Mouse (Mus musculus) midbrain, embryonic 13.5 days (tissue): ENCODE measurements at regions not wholly inside any gene's neighbourhood (a gene's known extent, or its start where the extent isn't known, plus 50 kb on each side); places are given as distances from the start of the nearest gene placed in this dataset.
A peak's percentile ranks its signal among the peaks of the same experiment; 100 is the strongest.

Experiments
- ATAC-seq: fragments of 200-750 bp; cut with Nextera tagmentation; 2 replicates; pipeline ENCODE4 v1.8.0; 2017; ENCODE audit warnings: mild to moderate bottlenecking, moderate TSS enrichment, moderate library complexity
- H3K27ac ChIP-seq: fragments of 300-500 bp; sonication (generic); 2 replicates; pipeline ENCODE4 v1.5.1; 2015; ENCODE audit warnings: inconsistent platforms, mild to moderate bottlenecking, moderate library complexity
- H3K27me3 ChIP-seq: fragments of 300-500 bp; sonication (generic); 2 replicates; pipeline ENCODE4 v1.6.1; 2015; ENCODE audit warnings: mild to moderate bottlenecking, inconsistent platforms
- H3K36me3 ChIP-seq: fragments of 300-500 bp; sonication (generic); 2 replicates; pipeline ENCODE4 v1.6.1; 2015; ENCODE audit warnings: mild to moderate bottlenecking, inconsistent platforms
- H3K4me1 ChIP-seq: fragments of 300-500 bp; sonication (generic); replicated peaks from 2 replicates; pipeline ENCODE4 v1.6.1; 2015; ENCODE audit warnings: inconsistent platforms
- H3K4me2 ChIP-seq: fragments of 300-500 bp; sonication (generic); replicated peaks from 2 replicates; pipeline ENCODE4 v1.6.1; 2015; ENCODE audit warnings: moderate library complexity, mild to moderate bottlenecking, inconsistent platforms
- H3K4me3 ChIP-seq: fragments of 300-500 bp; sonication (generic); replicated peaks from 2 replicates; pipeline ENCODE4 v1.5.1; 2015; ENCODE audit warnings: mild to moderate bottlenecking, inconsistent platforms
- H3K9ac ChIP-seq: fragments of 300-500 bp; sonication (generic); replicated peaks from 2 replicates; pipeline ENCODE4 v1.6.1; 2015; ENCODE audit warnings: mild to moderate bottlenecking, inconsistent platforms
- H3K9me3 ChIP-seq: fragments of 300-500 bp; sonication (generic); 2 replicates; pipeline ENCODE4 v1.6.1; 2016; ENCODE audit warnings: mild to moderate bottlenecking, inconsistent platforms
- WGBS: fragments of 180-500 bp; shearing (Covaris S2); methylation state at CpG from one replicate; pipeline ENCODE4 v1.1.7; 2015; 5-methylcytosine and 5-hydroxymethylcytosine counted together

DNA sequence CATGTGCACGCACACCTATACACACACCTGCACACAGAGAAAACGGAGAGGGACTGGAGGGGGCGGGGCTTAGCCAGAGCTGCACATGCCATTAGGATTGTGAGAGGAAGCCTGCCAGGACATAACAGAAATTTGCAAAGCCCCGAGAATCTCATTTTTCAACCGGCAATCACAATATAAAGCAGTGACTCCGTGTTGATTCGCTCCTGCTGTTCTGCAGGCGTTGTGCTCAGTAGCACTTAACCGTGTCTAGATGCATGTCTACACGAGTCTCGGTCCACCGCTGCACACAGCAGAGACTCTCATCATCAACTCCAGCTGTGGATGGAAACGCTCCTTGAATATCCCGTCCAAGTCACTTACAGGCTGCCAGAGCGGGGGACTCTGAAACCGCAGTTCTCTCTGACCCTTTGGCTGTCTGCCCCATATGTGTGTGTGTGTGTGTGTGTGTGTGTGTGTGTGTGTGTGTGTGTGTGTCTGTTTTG, 260.1 kb upstream of the Sulf2 start:
- no peak overlapping the region for H3K9ac ChIP-seq
- no peak overlapping the region for H3K4me2 ChIP-seq
- no peak for ATAC-seq
- WGBS: 78% methylated on average over 16 of the region's 16 CpGs
- H3K9me3 ChIP-seq: no peaks in the 10 kb centered on the region
- H3K4me1 ChIP-seq: peaks cover 43% of the 10 kb centered on the region
- H3K36me3 ChIP-seq: no peaks in the 10 kb centered on the region
- no peak overlapping the region for H3K4me3 ChIP-seq
- H3K27me3 ChIP-seq: peaks cover 11% of the 10 kb centered on the region; the same call in 1 of the 2 replicates
- no peak overlapping the region for H3K27ac ChIP-seq

- Histone ChIP-seq H3K9ac (no peak overlapping the region), H3K27ac (no peak overlapping the region), H3K4me2 (no peak overlapping the region), H3K27me3 (peaks cover 16% of the 10 kb centered on the region; the same call in 1 of the 2 replicates), H3K9me3 (no peaks in the 10 kb centered on the region), H3K4me1 (peaks cover 37% of the 10 kb centered on the region), H3K4me3 (no peak overlapping the region), H3K36me3 (no peaks in the 10 kb centered on the region)
- WGBS: 92% methylated on average over 8 of the region's 8 CpGs
- ATAC-seq: no peak
Measured at GRCm38 (mm10) chr2:166414856-166415255, 259.4 kb upstream of the Sulf2 start.

- Histone ChIP-seq H3K27me3 (peaks cover 16% of the 10 kb centered on the region; the same call in 1 of the 2 replicates), H3K27ac (peak overlapping the region; percentile 69), H3K36me3 (no peaks in the 10 kb centered on the region), H3K9ac (no peak overlapping the region; the same call in 1 of the 2 replicates), H3K4me3 (no peak overlapping the region), H3K9me3 (no peaks in the 10 kb centered on the region), H3K4me2 (no peak overlapping the region), H3K4me1 (peaks cover 43% of the 10 kb centered on the region)
- ATAC-seq: peak; percentile 55
- 28% methylated on average over 17 of the region's 17 CpGs for WGBS
Measured at GRCm38 (mm10) chr2:166412031-166412858, 256.8 kb upstream of the Sulf2 start.

DNA sequence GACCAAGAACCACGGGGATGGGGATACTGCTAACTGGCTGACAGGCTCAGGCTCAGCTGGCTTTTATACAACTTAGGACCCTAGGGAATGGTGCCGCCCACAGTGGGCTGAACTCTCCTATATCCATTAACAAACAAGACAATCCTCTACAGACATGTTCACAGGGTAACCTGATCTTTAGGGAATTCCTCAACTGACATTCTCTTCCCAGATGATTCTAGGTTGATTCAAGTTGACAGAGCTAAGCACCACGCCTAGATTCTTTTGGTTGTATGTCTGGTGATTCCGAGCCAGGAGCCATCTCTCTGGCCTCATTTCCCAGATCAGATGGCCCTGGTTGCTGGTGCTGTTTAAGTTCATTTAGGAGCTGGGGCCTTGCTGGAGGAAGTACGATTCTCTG, 253.9 kb upstream of the Sulf2 start:
- Histone ChIP-seq H3K4me1 (peaks cover 56% of the 10 kb centered on the region), H3K4me3 (no peak overlapping the region), H3K36me3 (no peaks in the 10 kb centered on the region), H3K4me2 (no peak overlapping the region), H3K9me3 (no peaks in the 10 kb centered on the region), H3K9ac (no peak overlapping the region), H3K27me3 (peaks cover 14% of the 10 kb centered on the region), H3K27ac (no peak overlapping the region)
- ATAC-seq: no peak
- 96% methylated on average over 5 of the region's 5 CpGs for WGBS

DNA sequence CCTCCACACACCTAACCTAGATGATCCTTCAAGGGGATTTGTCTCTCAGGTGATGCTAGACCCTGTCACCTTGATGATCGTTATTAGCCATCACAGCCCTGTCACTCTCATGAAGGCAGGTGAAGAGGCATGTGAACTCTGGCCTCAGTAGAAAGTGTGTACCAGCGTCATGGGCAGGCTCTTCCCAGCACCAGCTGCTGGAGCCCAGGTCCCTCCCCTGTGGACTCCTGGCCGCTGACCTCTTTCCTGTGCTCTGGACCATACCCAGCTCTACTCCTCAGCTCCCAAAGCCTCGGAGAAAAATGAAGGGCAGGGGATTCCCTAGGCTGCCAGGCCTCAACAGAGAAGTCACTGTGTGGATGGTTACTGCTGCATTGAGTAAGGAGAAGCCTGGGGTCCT, 253.3 kb upstream of the Sulf2 start:
- Histone ChIP-seq H3K9me3 (no peaks in the 10 kb centered on the region), H3K27me3 (peaks cover 14% of the 10 kb centered on the region), H3K4me3 (no peak overlapping the region), H3K9ac (no peak overlapping the region), H3K4me1 (peaks cover 56% of the 10 kb centered on the region), H3K4me2 (no peak overlapping the region), H3K36me3 (no peaks in the 10 kb centered on the region), H3K27ac (no peak overlapping the region)
- WGBS: 93% methylated on average over 4 of the region's 4 CpGs
- ATAC-seq: no peak

DNA sequence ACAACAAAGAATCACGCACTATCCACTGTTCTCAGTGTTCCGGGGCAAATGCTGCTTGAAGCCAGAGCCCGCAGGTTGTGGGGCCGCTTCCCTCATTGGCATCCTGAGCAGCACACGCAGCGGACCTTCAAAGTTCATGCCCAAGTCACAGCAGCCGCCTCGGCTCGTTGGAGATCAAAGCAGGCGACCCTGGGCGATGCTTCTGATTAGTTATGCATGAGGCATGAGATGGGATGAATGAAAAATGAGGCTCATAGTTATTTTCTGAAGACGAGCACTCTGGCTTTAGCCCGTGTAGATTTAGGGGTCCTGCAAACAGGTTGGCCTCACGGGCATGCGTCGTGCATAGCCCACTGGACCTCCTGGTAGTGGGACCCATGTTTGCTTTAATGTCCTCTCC, 252.5 kb upstream of the Sulf2 start:
- H3K4me1 ChIP-seq: peaks cover 55% of the 10 kb centered on the region
- H3K27me3 ChIP-seq: peaks cover 14% of the 10 kb centered on the region
- H3K9me3 ChIP-seq: no peaks in the 10 kb centered on the region
- no peak overlapping the region for H3K4me3 ChIP-seq
- H3K9ac ChIP-seq: no peak overlapping the region
- 38% methylated on average over 16 of the region's 16 CpGs for WGBS
- no peak overlapping the region for H3K4me2 ChIP-seq
- H3K27ac ChIP-seq: peak overlapping the region; percentile 39; the same call in 1 of the 2 replicates
- peak; percentile 34; the same call in 1 of the 2 replicates for ATAC-seq
- no peaks in the 10 kb centered on the region for H3K36me3 ChIP-seq

GRCm38 (mm10) chr2:166406826-166407225, 251.4 kb upstream of the Sulf2 start:
- Histone ChIP-seq H3K4me1 (peaks cover 43% of the 10 kb centered on the region), H3K27me3 (peaks cover 14% of the 10 kb centered on the region), H3K27ac (no peak overlapping the region), H3K9me3 (no peaks in the 10 kb centered on the region), H3K4me2 (no peak overlapping the region), H3K9ac (no peak overlapping the region), H3K4me3 (no peak overlapping the region), H3K36me3 (no peaks in the 10 kb centered on the region)
- WGBS: 85% methylated on average over 11 of the region's 11 CpGs
- ATAC-seq: no peak

- no peak overlapping the region for H3K4me3 ChIP-seq
- H3K4me1 ChIP-seq: peaks cover 39% of the 10 kb centered on the region
- no peak overlapping the region for H3K4me2 ChIP-seq
- 85% methylated on average over 10 of the region's 10 CpGs for WGBS
- no peak overlapping the region for H3K9ac ChIP-seq
- ATAC-seq: no peak
- H3K9me3 ChIP-seq: no peaks in the 10 kb centered on the region
- no peak overlapping the region for H3K27ac ChIP-seq
- no peaks in the 10 kb centered on the region for H3K36me3 ChIP-seq
- peaks cover 19% of the 10 kb centered on the region for H3K27me3 ChIP-seq
Measured at GRCm38 (mm10) chr2:166403319-166403718, 247.9 kb upstream of the Sulf2 start.

DNA sequence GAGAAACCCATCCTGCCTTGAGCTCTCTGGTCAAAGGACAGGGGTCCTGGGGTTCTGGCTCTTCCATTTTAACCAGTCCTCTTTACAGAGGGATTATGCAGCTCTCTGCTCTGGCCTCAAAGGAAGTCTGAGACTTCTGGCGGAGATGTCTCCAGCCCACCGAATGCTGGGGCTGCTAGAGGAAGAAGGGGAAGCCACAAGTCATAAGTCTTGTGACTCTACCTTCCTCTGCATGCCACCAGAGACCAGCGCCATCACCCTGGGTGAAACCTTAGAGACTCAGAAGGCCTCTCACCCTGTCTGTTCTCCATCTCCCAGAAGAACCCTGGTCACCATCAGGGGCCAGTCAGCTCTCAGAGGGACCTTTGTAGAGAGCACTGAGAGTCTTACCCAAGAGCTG, 246.4 kb upstream of the Sulf2 start:
- ATAC-seq: no peak

DNA sequence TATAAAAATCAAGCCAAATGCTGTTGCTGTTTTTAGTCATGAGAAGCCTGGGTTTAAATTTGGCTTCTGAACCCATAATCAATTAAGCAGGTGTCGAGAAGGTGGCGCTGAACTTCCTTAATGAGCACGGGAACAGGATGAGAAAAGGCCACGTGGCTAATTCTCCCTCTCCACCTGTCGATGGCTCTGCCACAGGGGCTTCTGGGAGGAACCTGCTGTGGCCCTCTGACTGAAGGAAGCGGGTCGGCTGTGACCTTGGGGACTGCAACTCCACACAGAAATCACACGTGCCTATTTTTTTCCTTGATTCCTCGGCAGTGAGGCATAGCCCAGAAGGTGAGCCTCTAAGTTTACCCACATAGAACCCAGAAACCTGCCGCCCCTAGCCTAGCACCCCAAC, 244.8 kb upstream of the Sulf2 start:
- ATAC-seq: no peak
- Histone ChIP-seq H3K4me3 (no peak overlapping the region), H3K4me1 (peaks cover 21% of the 10 kb centered on the region), H3K36me3 (no peaks in the 10 kb centered on the region), H3K9me3 (no peaks in the 10 kb centered on the region), H3K9ac (no peak overlapping the region), H3K27ac (no peak overlapping the region), H3K4me2 (no peak overlapping the region), H3K27me3 (peaks cover 16% of the 10 kb centered on the region)
- 76% methylated on average over 10 of the region's 10 CpGs for WGBS

More for the DNA sequence above, 246.4 kb upstream of the Sulf2 start:
- Histone ChIP-seq H3K4me3 (no peak overlapping the region), H3K4me2 (no peak overlapping the region), H3K36me3 (no peaks in the 10 kb centered on the region), H3K27ac (no peak overlapping the region), H3K27me3 (peaks cover 20% of the 10 kb centered on the region), H3K4me1 (peaks cover 30% of the 10 kb centered on the region), H3K9me3 (no peaks in the 10 kb centered on the region), H3K9ac (no peak overlapping the region)
- 87% methylated on average over 3 of the region's 3 CpGs for WGBS

GRCm38 (mm10) chr2:166399140-166399830, 243.8 kb upstream of the Sulf2 start:
- H3K4me2 ChIP-seq: no peak overlapping the region
- no peak for ATAC-seq
- no peak overlapping the region for H3K27ac ChIP-seq
- H3K9me3 ChIP-seq: no peaks in the 10 kb centered on the region
- no peaks in the 10 kb centered on the region for H3K36me3 ChIP-seq
- H3K4me1 ChIP-seq: peaks cover 29% of the 10 kb centered on the region
- H3K4me3 ChIP-seq: no peak overlapping the region
- WGBS: 38% methylated on average over 6 of the region's 6 CpGs
- no peak overlapping the region for H3K9ac ChIP-seq
- H3K27me3 ChIP-seq: peaks cover 15% of the 10 kb centered on the region; the same call in 1 of the 2 replicates

DNA sequence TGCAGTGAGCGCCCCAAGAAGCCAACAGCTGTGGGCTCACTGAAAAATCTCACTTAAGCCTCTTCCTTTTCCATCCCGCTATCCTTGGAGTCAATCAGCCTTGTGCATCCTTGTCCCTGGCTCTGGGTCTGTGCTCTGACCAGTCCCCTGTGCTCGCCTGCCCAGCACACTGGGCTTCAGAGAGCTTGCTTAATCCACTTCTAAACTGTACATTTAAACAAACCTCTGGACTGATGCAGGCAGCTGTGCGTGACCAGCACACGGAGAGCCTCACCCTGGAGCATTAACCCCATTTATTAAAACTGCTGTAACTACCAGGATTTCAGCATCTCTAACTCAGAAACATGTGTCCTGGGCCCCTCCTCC, 243.3 kb upstream of the Sulf2 start:
- no peaks in the 10 kb centered on the region for H3K36me3 ChIP-seq
- peaks cover 31% of the 10 kb centered on the region for H3K4me1 ChIP-seq
- H3K4me3 ChIP-seq: no peak overlapping the region
- no peak overlapping the region for H3K27ac ChIP-seq
- no peak overlapping the region for H3K9ac ChIP-seq
- ATAC-seq: no peak
- WGBS: 50% methylated on average over 5 of the region's 5 CpGs
- H3K9me3 ChIP-seq: no peaks in the 10 kb centered on the region
- H3K27me3 ChIP-seq: peaks cover 15% of the 10 kb centered on the region; the same call in 1 of the 2 replicates
- H3K4me2 ChIP-seq: no peak overlapping the region
